Mouse (Mus musculus): ENCODE measurements around the gene C1qa. TPM values are rescaled to one million over a fixed set of nuclear protein-coding genes. Genes with fewer than 3 reads are reported as not detected.

C1qa gene
- polyA plus RNA-seq, 2 experiments = 27.9 to 40.1 TPM

- H3K27me3 ChIP-seq (ENCODE audit: control insufficient read depth, insufficient read depth, low read length) = no peaks in the 10 kb centered on the region; the same call in 1 of the 2 replicates
- ATAC-seq (ENCODE audit: low FRiP score, low read depth) = no peak
- WGBS = 24% methylated on average over 15 of the region's 15 CpGs
- no peak for TF ChIP-seq POLR2A (IDR thresholded peaks at IDR 0.05; ENCODE audit: borderline replicate concordance, extremely low read depth, insufficient read depth, insufficient read length)
- no peak overlapping the region for H3K27ac ChIP-seq (replicated peaks; ENCODE audit: low read depth, low read length)
- no peak for DNase-seq (ENCODE audit: low spot score)
- no peak overlapping the region for H3K4me2 ChIP-seq (replicated peaks; ENCODE audit: low read depth, low read length, severe bottlenecking)
- H3K9ac ChIP-seq (ENCODE audit: low read depth, low read length, severe bottlenecking) = no peak overlapping the region
- no peaks in the 10 kb centered on the region for H3K36me3 ChIP-seq (ENCODE audit: control insufficient read depth, insufficient read depth, low read length)
- H3K4me1 ChIP-seq (ENCODE audit: control insufficient read depth, insufficient read depth, low read length) = no peaks in the 10 kb centered on the region
- H3K9me3 ChIP-seq (ENCODE audit: control insufficient read depth, low read length) = no peaks in the 10 kb centered on the region
- no peak overlapping the region for H3K4me3 ChIP-seq (replicated peaks; ENCODE audit: low read length)
These were observed 27.2 kb upstream of the C1qa start for GRCm38 (mm10) chr4:136925804-136926203.

GRCm38 (mm10) chr4:136924529-136924928 lies 25.9 kb upstream of the C1qa start:
- Histone ChIP-seq H3K27ac (replicated peaks; ENCODE audit: low read depth, low read length) (no peak overlapping the region), H3K4me1 (ENCODE audit: control insufficient read depth, insufficient read depth, low read length) (no peaks in the 10 kb centered on the region), H3K27me3 (ENCODE audit: control insufficient read depth, insufficient read depth, low read length) (no peaks in the 10 kb centered on the region; the same call in 1 of the 2 replicates), H3K4me2 (replicated peaks; ENCODE audit: low read depth, low read length, severe bottlenecking) (no peak overlapping the region), H3K9ac (ENCODE audit: low read depth, low read length, severe bottlenecking) (no peak overlapping the region), H3K36me3 (ENCODE audit: control insufficient read depth, insufficient read depth, low read length) (no peaks in the 10 kb centered on the region), H3K4me3 (replicated peaks; ENCODE audit: low read length) (no peak overlapping the region), H3K9me3 (ENCODE audit: control insufficient read depth, low read length) (no peaks in the 10 kb centered on the region)
- DNase-seq (ENCODE audit: low spot score) (peak; percentile 82), ATAC-seq (ENCODE audit: low FRiP score, low read depth) (no peak)
- WGBS = 5% methylated on average over 6 of the region's 6 CpGs
- TF ChIP-seq POLR2A (IDR thresholded peaks at IDR 0.05; ENCODE audit: borderline replicate concordance, extremely low read depth, insufficient read depth, insufficient read length) = no peak

GRCm38 (mm10) chr4:136919526-136919925 lies 20.9 kb upstream of the C1qa start:
- Histone ChIP-seq H3K36me3 (ENCODE audit: control insufficient read depth, insufficient read depth, low read length) (no peaks in the 10 kb centered on the region), H3K9ac (ENCODE audit: low read depth, low read length, severe bottlenecking) (no peak overlapping the region), H3K4me1 (ENCODE audit: control insufficient read depth, insufficient read depth, low read length) (no peaks in the 10 kb centered on the region), H3K27me3 (ENCODE audit: control insufficient read depth, insufficient read depth, low read length) (no peaks in the 10 kb centered on the region), H3K4me2 (replicated peaks; ENCODE audit: low read depth, low read length, severe bottlenecking) (no peak overlapping the region), H3K27ac (replicated peaks; ENCODE audit: low read depth, low read length) (no peak overlapping the region), H3K9me3 (ENCODE audit: control insufficient read depth, low read length) (no peaks in the 10 kb centered on the region), H3K4me3 (replicated peaks; ENCODE audit: low read length) (no peak overlapping the region)
- DNase-seq (ENCODE audit: low spot score) = no peak
- WGBS = 75% methylated on average over 3 of the region's 3 CpGs
- ATAC-seq (ENCODE audit: low FRiP score, low read depth) = no peak
- TF ChIP-seq POLR2A (IDR thresholded peaks at IDR 0.05; ENCODE audit: borderline replicate concordance, extremely low read depth, insufficient read depth, insufficient read length) = no peak

- H3K4me1 ChIP-seq (ENCODE audit: control insufficient read depth, insufficient read depth, low read length) = no peaks in the 10 kb centered on the region
- H3K4me3 ChIP-seq (replicated peaks; ENCODE audit: low read length) = no peak overlapping the region
- no peaks in the 10 kb centered on the region for H3K27me3 ChIP-seq (ENCODE audit: control insufficient read depth, insufficient read depth, low read length)
- no peak overlapping the region for H3K9ac ChIP-seq (ENCODE audit: low read depth, low read length, severe bottlenecking)
- ATAC-seq (ENCODE audit: low FRiP score, low read depth) = no peak
- H3K27ac ChIP-seq (replicated peaks; ENCODE audit: low read depth, low read length) = no peak overlapping the region
- TF ChIP-seq POLR2A (IDR thresholded peaks at IDR 0.05; ENCODE audit: borderline replicate concordance, extremely low read depth, insufficient read depth, insufficient read length) = no peak
- DNase-seq (ENCODE audit: low spot score) = no peak
- no peaks in the 10 kb centered on the region for H3K9me3 ChIP-seq (ENCODE audit: control insufficient read depth, low read length)
- H3K4me2 ChIP-seq (replicated peaks; ENCODE audit: low read depth, low read length, severe bottlenecking) = no peak overlapping the region
- 83% methylated on average over 8 of the region's 8 CpGs for WGBS
- no peaks in the 10 kb centered on the region for H3K36me3 ChIP-seq (ENCODE audit: control insufficient read depth, insufficient read depth, low read length)
These were observed 20.2 kb upstream of the C1qa start for GRCm38 (mm10) chr4:136918834-136919233.

DNA sequence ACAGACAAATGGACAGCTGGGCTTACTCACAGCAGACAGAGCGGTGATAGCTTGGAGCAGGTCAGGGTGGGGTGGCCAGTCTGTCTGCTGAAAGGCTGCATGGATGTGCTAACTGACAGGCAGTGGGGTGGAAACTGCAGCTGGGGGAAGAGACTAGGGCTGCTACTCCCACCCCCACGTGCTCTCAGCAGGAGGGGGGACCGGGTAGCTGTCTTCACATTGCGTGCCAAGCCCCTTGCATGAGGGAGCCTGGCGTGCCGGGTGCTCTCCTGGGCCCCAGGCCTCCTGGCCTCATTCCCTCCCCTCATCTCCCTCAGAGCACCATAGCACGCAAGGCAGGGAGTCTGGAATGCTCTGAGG lies 18.5 kb upstream of the C1qa start:
- Histone ChIP-seq H3K36me3 (ENCODE audit: control insufficient read depth, insufficient read depth, low read length) (no peaks in the 10 kb centered on the region), H3K4me3 (replicated peaks; ENCODE audit: low read length) (no peak overlapping the region), H3K4me2 (replicated peaks; ENCODE audit: low read depth, low read length, severe bottlenecking) (no peak overlapping the region), H3K4me1 (ENCODE audit: control insufficient read depth, insufficient read depth, low read length) (no peaks in the 10 kb centered on the region), H3K9me3 (ENCODE audit: control insufficient read depth, low read length) (no peaks in the 10 kb centered on the region), H3K9ac (ENCODE audit: low read depth, low read length, severe bottlenecking) (no peak overlapping the region), H3K27me3 (ENCODE audit: control insufficient read depth, insufficient read depth, low read length) (0 out of 2 replicates have a peak, but pooled peaks cover 8% of the 10 kb centered on the region), H3K27ac (replicated peaks; ENCODE audit: low read depth, low read length) (no peak overlapping the region)
- DNase-seq (ENCODE audit: low spot score) (no peak), ATAC-seq (ENCODE audit: low FRiP score, low read depth) (no peak)
- no peak for TF ChIP-seq POLR2A (IDR thresholded peaks at IDR 0.05; ENCODE audit: borderline replicate concordance, extremely low read depth, insufficient read depth, insufficient read length)
- 46% methylated on average over 5 of the region's 7 CpGs for WGBS

Measured in limb, embryonic 14.5 days (tissue).